Mouse (Mus musculus) liver, embryonic 12.5 days (tissue): ENCODE data around the gene Aanat. TPM values are rescaled to one million over a fixed set of nuclear protein-coding genes. Genes with fewer than 3 reads are reported as not detected.

Source experiments
- ATAC-seq: fragments of 200-750 bp; cut with Nextera tagmentation; 2 replicates; pipeline ENCODE4 v1.8.0; 2017; ENCODE audit warnings: moderate number of reproducible peaks, mild to moderate bottlenecking, moderate library complexity
- H3K27ac ChIP-seq: fragments of 300-500 bp; sonication (generic); 2 replicates; pipeline ENCODE4 v1.5.1; 2016; ENCODE audit warnings: mild to moderate bottlenecking
- H3K27me3 ChIP-seq: fragments of 300-500 bp; sonication (generic); replicated peaks from 2 replicates; pipeline ENCODE4 v1.6.1; 2016; ENCODE audit warnings: mild to moderate bottlenecking, moderate library complexity
- H3K36me3 ChIP-seq: fragments of 300-500 bp; sonication (generic); 2 replicates; pipeline ENCODE4 v1.6.1; 2016; ENCODE audit warnings: mild to moderate bottlenecking, moderate library complexity
- H3K4me1 ChIP-seq: fragments of 300-500 bp; sonication (generic); 2 replicates; pipeline ENCODE4 v1.6.1; 2016
- H3K4me2 ChIP-seq: fragments of 300-500 bp; sonication (generic); 2 replicates; pipeline ENCODE4 v1.6.1; 2016; ENCODE audit warnings: mild to moderate bottlenecking, moderate library complexity
- H3K4me3 ChIP-seq: fragments of 300-500 bp; sonication (generic); 2 replicates; pipeline ENCODE4 v1.5.1; 2016; ENCODE audit warnings: mild to moderate bottlenecking, moderate library complexity
- H3K9ac ChIP-seq: fragments of 300-500 bp; sonication (generic); 2 replicates; pipeline ENCODE4 v1.6.1; 2016; ENCODE audit warnings: mild to moderate bottlenecking, moderate library complexity
- H3K9me3 ChIP-seq: fragments of 300-500 bp; sonication (generic); replicated peaks from 2 replicates; pipeline ENCODE4 v1.6.1; 2016; ENCODE audit warnings: mild to moderate bottlenecking, moderate library complexity
- WGBS: fragments of 180-500 bp; shearing (Covaris S2); methylation state at CpG from one replicate; pipeline ENCODE4 v1.1.7; 2016; ENCODE audit not compliant: insufficient replicate concordance; 5-methylcytosine and 5-hydroxymethylcytosine counted together
- polyA plus RNA-seq: library from polyadenylated mRNA; unstranded; fragments of >200 nt; fragmentation: Nextera tagmentation; extraction: Ambion mirVana; gene quantifications from 2 replicates; pipeline ENCODE4 v1.2.1, GENCODE M21; 2016

The Aanat gene
- polyA plus RNA-seq, result not detected in 2 replicates

- Histone ChIP-seq H3K4me2 (no peak within 1 kb of the TSS; the same call in 1 of the 2 replicates), H3K4me1 (peaks cover 39% of the 10 kb centered on the region), H3K4me3 (no peak within 1 kb of the TSS), H3K9me3 (no peaks in the 10 kb centered on the region), H3K27ac (no peak within 1 kb of the TSS), H3K27me3 (peaks cover 31% of the 10 kb centered on the region), H3K36me3 (no peaks in the 10 kb centered on the region), H3K9ac (no peak within 1 kb of the TSS)
- ATAC-seq, result no peak
- WGBS, result 62% methylated on average over 5 of the region's 5 CpGs
Observed at GRCm38 (mm10) chr11:116586310-116586709, at the start of gene Aanat. Gene Aanat (plus strand): TSS chr11:116586432.

- 27% methylated on average over 7 of the region's 7 CpGs for WGBS
- Histone ChIP-seq H3K27me3 (peaks cover 24% of the 10 kb centered on the region), H3K4me3 (peak overlapping the region; percentile 25; the same call in 1 of the 2 replicates), H3K9me3 (no peaks in the 10 kb centered on the region), H3K27ac (peak overlapping the region; percentile 93), H3K9ac (peak overlapping the region; percentile 64), H3K4me2 (peak overlapping the region; percentile 99), H3K4me1 (peaks cover 82% of the 10 kb centered on the region), H3K36me3 (peaks cover 68% of the 10 kb centered on the region)
- ATAC-seq, result peak; percentile 48
Observed at GRCm38 (mm10) chr11:116536685-116537084, 49.5 kb upstream of the Aanat start.

GRCm38 (mm10) chr11:116537388-116537787, 48.8 kb upstream of the Aanat start:
- Histone ChIP-seq H3K27ac (peak overlapping the region; percentile 93), H3K27me3 (peaks cover 16% of the 10 kb centered on the region), H3K4me2 (peak overlapping the region; percentile 99), H3K9ac (peak overlapping the region; percentile 64), H3K4me3 (peak overlapping the region; percentile 25; the same call in 1 of the 2 replicates), H3K9me3 (no peaks in the 10 kb centered on the region), H3K4me1 (peaks cover 74% of the 10 kb centered on the region), H3K36me3 (peaks cover 75% of the 10 kb centered on the region)
- ATAC-seq, result no peak
- WGBS, result 53% methylated on average over 5 of the region's 5 CpGs

GRCm38 (mm10) chr11:116538142-116538735, 48.0 kb upstream of the Aanat start:
- H3K27me3 ChIP-seq, result peaks cover 8% of the 10 kb centered on the region
- H3K4me1 ChIP-seq, result peaks cover 66% of the 10 kb centered on the region
- H3K4me2 ChIP-seq, result peak overlapping the region; percentile 99
- H3K4me3 ChIP-seq, result no peak overlapping the region
- 51% methylated on average over 12 of the region's 12 CpGs for WGBS
- peak overlapping the region; percentile 93 for H3K27ac ChIP-seq
- peaks cover 84% of the 10 kb centered on the region for H3K36me3 ChIP-seq
- ATAC-seq, result peak; percentile 11; the same call in 1 of the 2 replicates
- H3K9ac ChIP-seq, result 0 out of 2 replicates have a peak overlapping the region, but pooled peaks have one; percentile 19
- no peaks in the 10 kb centered on the region for H3K9me3 ChIP-seq

- H3K4me2 ChIP-seq, result no peak overlapping the region
- H3K9me3 ChIP-seq, result no peaks in the 10 kb centered on the region
- no peak overlapping the region for H3K27ac ChIP-seq
- H3K9ac ChIP-seq, result no peak overlapping the region
- no peak for ATAC-seq
- peaks cover 37% of the 10 kb centered on the region for H3K4me1 ChIP-seq
- WGBS, result 95% methylated on average over 11 of the region's 11 CpGs
- peaks cover 98% of the 10 kb centered on the region for H3K36me3 ChIP-seq
- H3K4me3 ChIP-seq, result no peak overlapping the region
- H3K27me3 ChIP-seq, result no peaks in the 10 kb centered on the region
Observed at GRCm38 (mm10) chr11:116541183-116541582, 45.0 kb upstream of the Aanat start.

- peaks cover 100% of the 10 kb centered on the region for H3K36me3 ChIP-seq
- H3K4me1 ChIP-seq, result peaks cover 30% of the 10 kb centered on the region
- WGBS, result 83% methylated on average over 4 of the region's 4 CpGs
- ATAC-seq, result no peak
- H3K27me3 ChIP-seq, result no peaks in the 10 kb centered on the region
- no peak overlapping the region for H3K4me3 ChIP-seq
- no peak overlapping the region for H3K4me2 ChIP-seq
- H3K9ac ChIP-seq, result no peak overlapping the region
- H3K27ac ChIP-seq, result 0 out of 2 replicates have a peak overlapping the region, but pooled peaks have one; percentile 7
- no peaks in the 10 kb centered on the region for H3K9me3 ChIP-seq
Observed at GRCm38 (mm10) chr11:116543110-116543509, 43.1 kb upstream of the Aanat start.

- H3K4me2 ChIP-seq, result no peak overlapping the region
- H3K27me3 ChIP-seq, result no peaks in the 10 kb centered on the region
- peaks cover 65% of the 10 kb centered on the region for H3K36me3 ChIP-seq
- H3K27ac ChIP-seq, result 0 out of 2 replicates have a peak overlapping the region, but pooled peaks have one; percentile 21
- ATAC-seq, result no peak
- no peaks in the 10 kb centered on the region for H3K9me3 ChIP-seq
- 88% methylated on average over 17 of the region's 17 CpGs for WGBS
- H3K9ac ChIP-seq, result no peak overlapping the region
- H3K4me1 ChIP-seq, result peaks cover 56% of the 10 kb centered on the region
- no peak overlapping the region for H3K4me3 ChIP-seq
Observed at GRCm38 (mm10) chr11:116547296-116548060, 38.8 kb upstream of the Aanat start.

- no peaks in the 10 kb centered on the region for H3K9me3 ChIP-seq
- ATAC-seq, result no peak
- H3K4me2 ChIP-seq, result peak overlapping the region; percentile 68
- peak overlapping the region; percentile 66; the same call in 1 of the 2 replicates for H3K9ac ChIP-seq
- 88% methylated on average over 9 of the region's 9 CpGs for WGBS
- H3K4me3 ChIP-seq, result peak overlapping the region; percentile 22; the same call in 1 of the 2 replicates
- H3K27me3 ChIP-seq, result no peaks in the 10 kb centered on the region
- peak overlapping the region; percentile 90 for H3K27ac ChIP-seq
- peaks cover 66% of the 10 kb centered on the region for H3K4me1 ChIP-seq
- peaks cover 54% of the 10 kb centered on the region for H3K36me3 ChIP-seq
Observed at GRCm38 (mm10) chr11:116548780-116549179, 37.5 kb upstream of the Aanat start.

- no peaks in the 10 kb centered on the region for H3K9me3 ChIP-seq
- H3K9ac ChIP-seq, result peak overlapping the region; percentile 66
- WGBS, result 40% methylated on average over 11 of the region's 11 CpGs
- H3K4me2 ChIP-seq, result peak overlapping the region; percentile 68
- ATAC-seq, result peak; percentile 92
- H3K27ac ChIP-seq, result peak overlapping the region; percentile 90
- peak overlapping the region; percentile 22 for H3K4me3 ChIP-seq
- no peaks in the 10 kb centered on the region for H3K27me3 ChIP-seq
- H3K4me1 ChIP-seq, result peaks cover 73% of the 10 kb centered on the region
- peaks cover 47% of the 10 kb centered on the region for H3K36me3 ChIP-seq
Observed at GRCm38 (mm10) chr11:116549273-116550038, 36.8 kb upstream of the Aanat start.

GRCm38 (mm10) chr11:116550748-116551147, 35.5 kb upstream of the Aanat start:
- Histone ChIP-seq H3K9me3 (no peaks in the 10 kb centered on the region), H3K9ac (peak overlapping the region; percentile 66; the same call in 1 of the 2 replicates), H3K36me3 (peaks cover 34% of the 10 kb centered on the region), H3K27ac (peak overlapping the region; percentile 90), H3K27me3 (no peaks in the 10 kb centered on the region), H3K4me2 (peak overlapping the region; percentile 68), H3K4me1 (peaks cover 86% of the 10 kb centered on the region), H3K4me3 (no peak overlapping the region)
- 48% methylated on average over 7 of the region's 7 CpGs for WGBS
- no peak for ATAC-seq

GRCm38 (mm10) chr11:116552194-116552593, 34.0 kb upstream of the Aanat start:
- Histone ChIP-seq H3K9me3 (no peaks in the 10 kb centered on the region), H3K27ac (peak overlapping the region; percentile 90; the same call in 1 of the 2 replicates), H3K36me3 (peaks cover 19% of the 10 kb centered on the region), H3K4me1 (peaks cover 96% of the 10 kb centered on the region), H3K27me3 (no peaks in the 10 kb centered on the region), H3K9ac (0 out of 2 replicates have a peak overlapping the region, but pooled peaks have one; percentile 15), H3K4me3 (no peak overlapping the region), H3K4me2 (no peak overlapping the region)
- 89% methylated on average over 1 of the region's 1 CpGs for WGBS
- no peak for ATAC-seq
